Mouse (Mus musculus) midbrain, postnatal 0 days (tissue): Measurements from ENCODE around the gene Kcnma1. TPM values are rescaled to one million over a fixed set of nuclear protein-coding genes. Genes with fewer than 3 reads are reported as not detected.

Source experiments
- ATAC-seq: fragments of 200-750 bp; cut with Nextera tagmentation; 2 replicates; pipeline ENCODE4 v1.8.0; 2017; ENCODE audit warnings: moderate number of reproducible peaks, mild to moderate bottlenecking, moderate TSS enrichment, moderate library complexity; ENCODE audit not compliant: low FRiP score
- DNase-seq: peaks from one replicate; pipeline ENCODE4 v3.0.0-alpha.2; 2015; ENCODE audit warnings: low spot score
- H3K27ac ChIP-seq: fragments of 300-500 bp; sonication (generic); 2 replicates; pipeline ENCODE4 v1.5.1; 2014; ENCODE audit warnings: low read depth, mild to moderate bottlenecking, low read length, mixed read lengths
- H3K27me3 ChIP-seq: fragments of 300-500 bp; sonication (generic); 2 replicates; pipeline ENCODE4 v1.6.1; 2014; ENCODE audit warnings: low read length, control low read depth, mixed read lengths; ENCODE audit not compliant: insufficient read depth
- H3K36me3 ChIP-seq: fragments of 300-500 bp; sonication (generic); 2 replicates; pipeline ENCODE4 v1.6.1; 2014; ENCODE audit warnings: low read length, control low read depth, mixed read lengths; ENCODE audit not compliant: insufficient read depth
- H3K4me1 ChIP-seq: fragments of 300-500 bp; sonication (generic); 2 replicates; pipeline ENCODE4 v1.6.1; 2014; ENCODE audit warnings: mild to moderate bottlenecking, control low read depth, antibody characterized with exemption, low read length, mixed read lengths; ENCODE audit not compliant: insufficient read depth
- H3K4me2 ChIP-seq: fragments of 300-500 bp; sonication (generic); 2 replicates; pipeline ENCODE4 v1.6.1; 2014; ENCODE audit warnings: low read depth, mild to moderate bottlenecking, low read length, mixed read lengths; ENCODE audit not compliant: poor library complexity, severe bottlenecking
- H3K4me3 ChIP-seq: fragments of 300-500 bp; sonication (generic); 2 replicates; pipeline ENCODE4 v1.5.1; 2014; ENCODE audit warnings: low read depth, mild to moderate bottlenecking, low read length, moderate library complexity
- H3K9ac ChIP-seq: fragments of 300-500 bp; sonication (generic); replicated peaks from 2 replicates; pipeline ENCODE4 v1.6.1; 2014; ENCODE audit warnings: mild to moderate bottlenecking, low read length, moderate library complexity, mixed read lengths; ENCODE audit not compliant: poor library complexity, severe bottlenecking
- H3K9me3 ChIP-seq: fragments of 300-500 bp; sonication (generic); 2 replicates; pipeline ENCODE4 v1.6.1; 2016; ENCODE audit warnings: low read length, control low read depth
- CTCF ChIP-seq: IDR thresholded peaks from 2 replicates; pipeline ENCODE4 v1.5.1; 2016; ENCODE audit warnings: antibody characterized with exemption, mild to moderate bottlenecking
- WGBS: fragments of 180-500 bp; shearing (Covaris S2); extraction: QIAGEN DNeasy Blood & Tissue Kit; methylation state at CpG from one replicate; pipeline ENCODE4 v1.1.7; 2014; 5-methylcytosine and 5-hydroxymethylcytosine counted together
- polyA plus RNA-seq: library from polyadenylated mRNA; unstranded; fragments of >200 nt; fragmentation: Nextera tagmentation; extraction: Ambion mirVana; gene quantifications from 2 replicates; pipeline ENCODE4 v1.2.1, GENCODE M21; 2015
- total RNA-seq: library from RNA; depleted of rRNA; stranded (reverse); fragments of >200 nt; gene quantifications from 2 replicates; pipeline ENCODE4 v1.2.3, GENCODE M21; 2014

The Kcnma1 gene
- total and polyA plus RNA-seq, 2 experiments from 2014 or later = 20.6 to 45.7 TPM

- 93% methylated on average over 4 of the region's 4 CpGs for WGBS
- ATAC-seq = no peak
- Histone ChIP-seq H3K27me3 (no peaks in the 10 kb centered on the region), H3K4me2 (no peak overlapping the region), H3K36me3 (no peaks in the 10 kb centered on the region), H3K4me1 (no peaks in the 10 kb centered on the region), H3K27ac (no peak overlapping the region), H3K9me3 (no peaks in the 10 kb centered on the region), H3K9ac (no peak overlapping the region), H3K4me3 (no peak overlapping the region)
- no peak for TF ChIP-seq CTCF
- no peak for DNase-seq
Observed at GRCm38 (mm10) chr14:23885071-23885470, 129.2 kb downstream of the Kcnma1 start.

GRCm38 (mm10) chr14:23882001-23882400 lies 132.3 kb downstream of the Kcnma1 start:
- ATAC-seq (no peak), DNase-seq (no peak)

GRCm38 (mm10) chr14:23879331-23879730 lies 135.0 kb downstream of the Kcnma1 start:
- H3K4me1 ChIP-seq = 0 out of 2 replicates have a peak, but pooled peaks cover 5% of the 10 kb centered on the region
- WGBS = 85% methylated on average over 3 of the region's 3 CpGs

More at GRCm38 (mm10) chr14:23882001-23882400, 132.3 kb downstream of the Kcnma1 start:
- no peak for TF ChIP-seq CTCF
- H3K4me3 ChIP-seq = no peak overlapping the region
- no peak overlapping the region for H3K27ac ChIP-seq
- H3K9me3 ChIP-seq = no peaks in the 10 kb centered on the region
- H3K4me2 ChIP-seq = no peak overlapping the region
- H3K9ac ChIP-seq = no peak overlapping the region
- H3K36me3 ChIP-seq = no peaks in the 10 kb centered on the region
- 0 out of 2 replicates have a peak, but pooled peaks cover 3% of the 10 kb centered on the region for H3K4me1 ChIP-seq
- H3K27me3 ChIP-seq = no peaks in the 10 kb centered on the region
- WGBS = 70% methylated on average over 1 of the region's 1 CpGs

GRCm38 (mm10) chr14:23877561-23877960 lies 136.7 kb downstream of the Kcnma1 start:
- no peak for TF ChIP-seq CTCF
- no peak for DNase-seq
- Histone ChIP-seq H3K4me3 (no peak overlapping the region), H3K4me2 (no peak overlapping the region), H3K27ac (no peak overlapping the region), H3K36me3 (no peaks in the 10 kb centered on the region), H3K27me3 (no peaks in the 10 kb centered on the region), H3K9ac (no peak overlapping the region), H3K4me1 (0 out of 2 replicates have a peak, but pooled peaks cover 5% of the 10 kb centered on the region), H3K9me3 (no peaks in the 10 kb centered on the region)
- 87% methylated on average over 5 of the region's 5 CpGs for WGBS
- no peak for ATAC-seq

More at GRCm38 (mm10) chr14:23879331-23879730, 135.0 kb downstream of the Kcnma1 start:
- Histone ChIP-seq H3K4me2 (no peak overlapping the region), H3K27ac (no peak overlapping the region), H3K9ac (no peak overlapping the region), H3K9me3 (no peaks in the 10 kb centered on the region), H3K4me3 (no peak overlapping the region), H3K27me3 (no peaks in the 10 kb centered on the region), H3K36me3 (no peaks in the 10 kb centered on the region)
- no peak for ATAC-seq
- no peak for DNase-seq
- no peak for TF ChIP-seq CTCF

- no peak overlapping the region for H3K9ac ChIP-seq
- no peaks in the 10 kb centered on the region for H3K36me3 ChIP-seq
- H3K4me2 ChIP-seq = no peak overlapping the region
- TF ChIP-seq CTCF = no peak
- no peak overlapping the region for H3K27ac ChIP-seq
- H3K4me1 ChIP-seq = 0 out of 2 replicates have a peak, but pooled peaks cover 5% of the 10 kb centered on the region
- ATAC-seq (no peak), DNase-seq (no peak)
- no peak overlapping the region for H3K4me3 ChIP-seq
- WGBS = 88% methylated on average over 2 of the region's 2 CpGs
- no peaks in the 10 kb centered on the region for H3K27me3 ChIP-seq
- no peaks in the 10 kb centered on the region for H3K9me3 ChIP-seq
Observed at GRCm38 (mm10) chr14:23874545-23874944, 139.7 kb downstream of the Kcnma1 start.

GRCm38 (mm10) chr14:23857034-23857433 lies 157.3 kb downstream of the Kcnma1 start:
- Histone ChIP-seq H3K27ac (no peak overlapping the region), H3K4me2 (no peak overlapping the region), H3K36me3 (no peaks in the 10 kb centered on the region), H3K9me3 (no peaks in the 10 kb centered on the region), H3K4me1 (0 out of 2 replicates have a peak, but pooled peaks cover 3% of the 10 kb centered on the region), H3K27me3 (no peaks in the 10 kb centered on the region), H3K4me3 (no peak overlapping the region), H3K9ac (no peak overlapping the region)
- no peak for ATAC-seq
- DNase-seq = peak; percentile 46
- no peak for TF ChIP-seq CTCF
- WGBS = 78% methylated on average over 4 of the region's 4 CpGs
